Mouse (Mus musculus) megakaryocyte-erythroid progenitor cell, adult 5-6 weeks (primary cell): ENCODE data around the gene Usp12. TPM values are rescaled to one million over a fixed set of nuclear protein-coding genes. Genes with fewer than 3 reads are reported as not detected.

Source experiments
- ATAC-seq: replicated peaks from 2 replicates; pipeline ENCODE4 v1.8.0; 2016; ENCODE audit warnings: mild to moderate bottlenecking, inconsistent platforms; ENCODE audit not compliant: severe bottlenecking, poor library complexity, low FRiP score, low TSS enrichment
- total RNA-seq, 2 experiments: library from RNA; stranded (forward) in 1 of 2; stranded (reverse) in 1 of 2; fragments of 200-1000, 215-1000 nt in 1 of 2; fragments of >200 nt in 1 of 2; fragmentation: Nextera tagmentation in 1 of 2; gene quantifications; 2 replicates each; pipeline ENCODE4 v1.2.3; 2014 to 2017

Usp12 gene
- total RNA-seq (2014; fragmentation: Nextera tagmentation), result 5.8 and 7.2 TPM in 2 replicates
- total RNA-seq (2017), result 13.9 and 14.1 TPM in 2 replicates

DNA sequence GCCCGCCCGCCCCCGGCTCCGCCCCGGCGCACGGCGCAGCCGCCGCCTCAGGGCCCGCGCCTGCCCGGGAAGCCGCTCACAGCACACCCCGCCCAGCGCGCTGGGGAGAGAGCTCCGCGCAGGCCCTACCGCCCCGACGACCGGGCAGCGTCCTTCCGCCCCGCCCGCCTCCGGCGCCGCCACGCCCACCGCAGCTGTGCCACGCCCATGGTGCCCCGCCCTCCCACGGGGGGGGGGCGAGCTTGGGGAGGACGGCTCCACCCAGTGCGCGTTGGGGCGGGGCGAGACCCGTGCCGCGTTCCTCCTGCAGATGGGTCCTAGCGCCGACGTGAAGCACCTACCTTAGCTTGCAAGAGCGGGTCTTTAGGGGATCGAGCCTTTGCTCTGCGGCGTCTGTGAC, at the start of gene Usp12:
Usp12 (minus strand) TSS at position 154 of the 400 bp plus-strand sequence.
- peak; percentile 86 for ATAC-seq

DNA sequence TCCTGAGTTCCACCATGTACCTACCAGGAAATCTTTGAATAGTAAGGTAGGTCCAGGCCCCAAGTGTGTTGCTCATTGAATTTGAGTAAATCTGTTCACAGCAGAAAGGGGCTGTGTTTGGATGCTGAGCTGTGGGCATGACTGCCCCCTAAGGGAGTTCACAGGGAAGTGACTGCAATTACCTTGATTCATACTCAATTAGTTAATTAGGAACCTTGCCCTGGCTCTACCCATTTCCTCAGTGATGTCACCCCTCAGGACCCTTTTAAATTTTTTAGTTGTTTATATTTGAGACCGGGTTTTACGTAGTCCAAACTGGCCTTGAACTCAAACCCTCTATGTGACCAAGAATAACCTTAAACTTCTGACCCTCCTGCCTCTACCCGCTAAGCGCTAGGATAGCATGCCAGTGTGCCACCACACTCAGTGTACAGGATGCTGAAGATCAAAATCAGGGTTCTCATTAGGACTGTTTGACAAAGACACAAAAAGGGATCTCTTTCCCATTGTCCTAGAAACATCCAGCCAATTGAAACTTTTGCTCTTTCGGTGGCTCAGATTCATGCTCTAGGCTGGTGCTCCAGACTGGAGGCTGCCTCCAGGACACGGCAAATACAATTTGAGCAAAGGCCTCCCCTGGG, 49.6 kb upstream of the Usp12 start:
- peak; percentile 36 for ATAC-seq

DNA sequence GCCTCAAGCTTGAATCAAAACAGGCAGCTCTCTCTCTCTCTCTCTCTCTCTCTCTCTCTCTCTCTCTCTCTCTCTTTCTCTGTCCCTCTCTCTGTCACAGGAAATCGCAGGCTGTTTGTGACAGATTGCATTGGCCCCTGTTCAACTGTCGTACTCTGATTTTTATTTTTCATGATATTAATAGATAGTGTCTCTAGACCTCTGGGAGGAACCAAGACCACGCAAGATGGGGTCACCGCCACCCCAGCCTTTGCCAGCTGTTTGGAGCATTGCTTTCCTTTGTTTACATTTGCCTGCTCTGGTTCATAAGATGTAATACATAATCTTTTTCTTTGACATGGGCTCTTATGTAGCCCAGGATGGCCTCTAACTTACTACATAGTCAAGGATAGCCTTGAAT, 47.2 kb upstream of the Usp12 start:
- no peak for ATAC-seq

- ATAC-seq, result no peak
Observed at GRCm38 (mm10) chr5:146841301-146841700, 46.5 kb upstream of the Usp12 start.

GRCm38 (mm10) chr5:146840422-146840821, 45.6 kb upstream of the Usp12 start:
- ATAC-seq, result no peak

DNA sequence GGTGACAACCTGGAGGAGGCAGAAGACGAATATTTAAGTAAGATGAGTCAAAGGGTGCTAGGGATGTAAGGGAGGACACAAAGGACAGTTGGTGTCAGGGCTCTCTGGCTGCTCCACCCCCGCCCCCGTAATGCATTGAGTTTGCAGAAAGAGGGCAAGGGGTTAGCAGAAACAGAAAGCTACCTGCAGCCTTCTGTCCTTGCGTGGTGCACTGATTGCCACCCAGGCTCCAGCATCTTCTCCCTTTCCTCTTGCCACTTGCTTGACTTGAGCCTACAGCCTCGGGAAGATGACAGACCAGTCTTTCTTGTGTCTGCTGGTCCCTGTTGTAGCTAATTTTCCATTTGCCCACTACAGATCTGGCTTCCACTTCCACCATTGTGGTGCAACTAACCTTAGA, 45.0 kb upstream of the Usp12 start:
- no peak for ATAC-seq

DNA sequence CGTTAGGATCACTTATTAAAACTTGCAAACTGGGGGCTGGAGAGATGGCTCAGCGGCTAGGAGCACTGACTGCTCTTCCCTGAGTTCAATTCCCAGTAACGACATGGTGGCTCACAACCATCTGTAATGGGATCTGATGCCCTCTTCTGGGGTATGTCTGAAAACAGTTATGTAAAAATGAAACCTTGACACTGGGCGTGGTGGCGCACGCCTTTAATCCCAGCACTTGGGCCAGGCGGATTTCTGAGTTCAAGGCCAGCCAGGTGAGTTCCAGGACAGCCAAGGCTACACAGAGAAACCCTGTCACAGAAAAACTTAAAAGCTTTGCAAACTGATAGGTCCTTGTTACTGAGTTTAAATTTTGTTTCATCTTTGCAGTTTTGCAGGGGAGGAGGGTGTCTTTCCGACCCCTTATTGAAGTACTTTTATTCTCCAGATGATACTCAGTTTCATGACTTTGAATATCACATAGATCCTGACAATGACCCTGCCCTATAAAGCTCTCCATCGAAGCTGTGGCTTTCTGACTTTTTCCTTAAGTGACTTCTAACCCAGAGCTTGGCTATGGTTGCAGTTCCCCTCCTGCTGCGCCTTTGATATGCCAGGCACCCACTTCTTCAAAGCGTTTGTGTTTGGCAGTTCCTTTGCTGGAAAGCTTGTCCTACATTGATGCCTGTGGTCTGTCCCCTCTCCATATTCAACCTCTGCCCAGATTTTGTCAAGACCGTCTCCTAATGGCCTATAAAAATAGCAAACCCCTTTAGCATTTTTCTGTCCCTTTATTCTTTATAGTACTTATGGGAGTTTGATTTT, 44.2 kb upstream of the Usp12 start:
- no peak for ATAC-seq

DNA sequence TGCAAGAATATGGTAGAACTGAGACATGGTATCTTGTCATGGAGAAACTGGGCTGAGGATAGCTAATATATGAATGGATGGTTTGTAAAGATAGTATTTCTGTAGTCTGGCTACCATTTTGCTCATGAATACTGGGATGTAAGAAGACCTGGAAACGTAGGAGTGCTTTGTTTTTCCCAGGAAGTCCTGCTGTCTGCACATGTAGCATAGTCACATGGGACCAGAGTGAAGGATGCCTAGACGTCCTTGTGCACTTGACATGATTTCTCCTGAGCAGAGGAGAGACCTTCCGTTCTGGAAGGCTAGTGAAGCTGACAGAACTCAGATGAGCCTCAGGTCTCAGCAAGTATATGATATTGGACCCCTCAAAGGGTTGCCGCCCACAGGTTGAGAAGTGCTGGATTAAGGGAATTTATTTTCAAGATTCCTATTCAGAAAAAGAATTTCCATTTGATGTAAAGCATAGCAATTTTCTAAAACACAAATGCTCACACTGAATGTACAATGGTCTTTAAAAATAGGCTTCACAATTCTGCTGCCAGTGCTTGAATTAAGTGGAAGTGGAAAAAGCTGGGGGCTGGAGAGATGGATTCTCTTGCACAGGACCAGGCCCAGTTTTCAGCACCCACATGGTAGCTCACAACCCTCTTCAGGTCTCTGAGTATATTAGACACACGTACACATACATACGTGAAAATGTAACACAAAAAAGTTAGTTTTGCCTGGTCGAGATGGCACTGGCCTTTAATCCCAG, 43.3 kb upstream of the Usp12 start:
- ATAC-seq, result no peak

DNA sequence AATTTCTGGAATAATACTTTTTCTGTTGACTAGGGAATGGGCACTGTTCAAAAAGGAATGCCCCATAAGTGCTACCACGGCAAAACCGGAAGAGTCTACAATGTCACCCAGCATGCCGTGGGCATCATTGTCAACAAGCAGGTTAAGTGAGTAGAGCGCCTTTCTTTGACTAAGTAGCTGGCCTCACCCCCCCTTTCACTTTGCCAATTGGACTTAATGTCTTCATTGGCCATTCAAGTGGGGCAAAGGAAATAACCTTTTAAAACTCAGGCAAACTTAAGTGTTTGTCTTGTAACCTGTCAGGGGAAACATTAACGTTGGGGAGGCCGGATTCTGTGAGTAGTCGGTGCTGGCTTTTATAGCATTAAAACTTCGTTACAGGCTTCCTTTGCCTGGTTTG, 40.2 kb upstream of the Usp12 start:
- no peak for ATAC-seq

- ATAC-seq, result no peak
Observed at GRCm38 (mm10) chr5:146833673-146834201, 38.9 kb upstream of the Usp12 start.

DNA sequence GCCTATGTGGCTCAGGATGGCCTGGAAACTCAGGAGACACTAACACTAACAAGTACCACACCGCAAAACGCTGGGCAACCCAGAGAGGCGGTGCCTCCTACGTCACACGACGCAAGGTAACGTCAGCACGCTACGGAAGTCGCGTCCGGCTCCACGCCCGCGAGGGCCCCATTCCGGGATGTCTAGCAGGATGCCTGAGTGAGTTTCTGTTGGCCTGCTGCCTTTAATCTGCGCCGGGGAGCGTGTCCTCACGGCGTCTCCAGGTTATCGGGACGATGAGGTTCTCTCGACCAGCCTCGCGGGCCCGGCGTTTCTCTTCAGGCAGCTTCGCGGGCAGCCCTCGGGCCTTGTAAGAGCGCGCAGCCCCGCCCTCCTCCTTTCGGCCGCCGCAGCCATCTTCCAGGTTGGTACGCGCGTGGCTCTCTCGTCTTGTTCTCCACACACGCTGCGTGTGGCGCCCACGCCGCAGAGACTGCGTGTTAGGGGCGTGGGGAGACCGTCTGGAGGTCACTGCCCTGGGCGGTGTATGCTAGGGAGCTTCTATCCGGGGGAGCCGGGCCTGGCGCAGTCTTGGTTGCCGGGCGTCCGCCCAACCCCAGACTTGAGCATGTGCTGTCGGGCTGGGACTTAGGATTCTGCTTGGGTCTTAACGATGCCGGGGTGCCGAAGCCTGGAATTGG, 38.1 kb upstream of the Usp12 start, which contains the start of gene Rpl21:
Rpl21 (plus strand) TSS at position 122 of the 680 bp plus-strand sequence.
- ATAC-seq, result peak; percentile 84

- no peak for ATAC-seq
Observed at GRCm38 (mm10) chr5:146832435-146832768, 37.6 kb upstream of the Usp12 start.

- peak; percentile 76 for ATAC-seq
Observed at GRCm38 (mm10) chr5:146829528-146829927, 34.7 kb upstream of the Usp12 start.

DNA sequence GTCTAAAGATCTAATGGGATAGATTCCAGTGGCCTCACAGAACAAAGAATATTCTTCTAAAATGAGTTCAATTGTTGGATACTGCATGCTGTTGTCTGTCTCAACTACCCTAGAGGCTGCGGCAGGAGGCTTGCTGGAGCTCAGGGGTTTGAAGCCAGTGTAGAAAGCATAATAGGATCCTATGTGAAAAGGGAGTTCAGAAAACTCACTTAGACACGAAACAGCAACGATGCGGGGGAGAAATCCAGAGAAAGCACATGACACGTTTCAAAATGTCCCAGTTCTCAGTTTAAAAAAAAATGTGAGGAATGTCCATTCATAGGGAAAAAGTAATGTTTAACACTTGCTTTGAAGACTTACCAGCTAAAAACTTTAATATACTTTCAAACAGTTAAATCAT, 28.2 kb upstream of the Usp12 start:
- ATAC-seq, result no peak

- peak; percentile 54; the same call in 1 of the 2 replicates for ATAC-seq
Observed at GRCm38 (mm10) chr5:146818906-146819623, 24.3 kb upstream of the Usp12 start.

GRCm38 (mm10) chr5:146817583-146817982, 22.8 kb upstream of the Usp12 start:
- no peak for ATAC-seq

- ATAC-seq, result no peak
Observed at GRCm38 (mm10) chr5:146815394-146815793, 20.6 kb upstream of the Usp12 start.

DNA sequence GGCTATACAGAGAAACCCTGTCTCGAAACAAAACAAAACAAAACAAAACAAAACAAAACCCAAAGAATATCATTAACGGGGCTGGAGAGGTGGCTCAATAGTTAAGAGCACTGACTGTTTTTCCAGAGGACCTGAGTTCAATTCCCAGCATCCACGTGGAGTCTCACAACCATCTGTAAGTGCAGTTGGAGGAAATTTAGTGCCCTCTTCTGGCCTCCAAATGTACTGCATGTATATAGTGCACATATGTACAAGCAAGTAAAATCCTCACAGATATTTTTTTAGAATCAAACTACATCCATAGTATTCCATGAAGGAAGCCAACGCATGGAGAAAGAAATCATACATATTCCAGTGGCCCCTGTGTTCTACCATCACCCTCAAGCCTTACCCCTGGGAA, 18.6 kb upstream of the Usp12 start:
- ATAC-seq, result no peak

GRCm38 (mm10) chr5:146812866-146813265, 18.1 kb upstream of the Usp12 start:
- no peak for ATAC-seq
